Mouse (Mus musculus) limb, embryonic 11.5 days (tissue): ENCODE measurements around the gene Rdh5. TPM values are rescaled to one million over a fixed set of nuclear protein-coding genes. Genes with fewer than 3 reads are reported as not detected.
A peak's percentile ranks its signal among the peaks of the same experiment; 100 is the strongest.

Source experiments
- ATAC-seq: fragments of 200-750 bp; cut with Nextera tagmentation; 2 replicates; pipeline ENCODE4 v1.8.0; 2017; ENCODE audit warnings: low read depth; ENCODE audit not compliant: insufficient number of reproducible peaks, low FRiP score, low TSS enrichment
- DNase-seq: peaks from one replicate; pipeline ENCODE4 v3.0.0-alpha.2; 2015; ENCODE audit warnings: low spot score
- H3K27ac ChIP-seq: fragments of 300-500 bp; sonication (generic); replicated peaks from 2 replicates; pipeline ENCODE4 v1.5.1; 2014; ENCODE audit warnings: low read depth, mild to moderate bottlenecking, low read length
- H3K27me3 ChIP-seq: fragments of 300-500 bp; sonication (generic); 2 replicates; pipeline ENCODE4 v1.6.1; 2014; ENCODE audit warnings: mild to moderate bottlenecking, low read length, mixed read lengths; ENCODE audit not compliant: control insufficient read depth, insufficient read depth
- H3K36me3 ChIP-seq: fragments of 300-500 bp; sonication (generic); 2 replicates; pipeline ENCODE4 v1.6.1; 2014; ENCODE audit warnings: mild to moderate bottlenecking, low read length, moderate library complexity, mixed read lengths; ENCODE audit not compliant: control insufficient read depth, insufficient read depth
- H3K4me1 ChIP-seq: fragments of 300-500 bp; sonication (generic); 2 replicates; pipeline ENCODE4 v1.6.1; 2014; ENCODE audit warnings: low read length, mixed read lengths; ENCODE audit not compliant: control insufficient read depth, insufficient read depth
- H3K4me2 ChIP-seq: fragments of 300-500 bp; sonication (generic); 2 replicates; pipeline ENCODE4 v1.6.1; 2014; ENCODE audit warnings: low read depth, mild to moderate bottlenecking, moderate library complexity; ENCODE audit not compliant: severe bottlenecking
- H3K4me3 ChIP-seq: fragments of 300-500 bp; sonication (generic); 2 replicates; pipeline ENCODE4 v1.5.1; 2014; ENCODE audit warnings: low read depth, low read length
- H3K9ac ChIP-seq: fragments of 300-500 bp; sonication (generic); 2 replicates; pipeline ENCODE4 v1.6.1; 2014; ENCODE audit warnings: mild to moderate bottlenecking, low read length
- H3K9me3 ChIP-seq: fragments of 300-500 bp; sonication (generic); 2 replicates; pipeline ENCODE4 v1.6.1; 2016; ENCODE audit warnings: low read length; ENCODE audit not compliant: control insufficient read depth
- whole genome bisulfite sequencing: fragments of 180-500 bp; shearing (Covaris S2); extraction: QIAGEN DNeasy Blood & Tissue Kit; methylation state at CpG from one replicate; pipeline ENCODE4 v1.1.7; 2014; 5-methylcytosine and 5-hydroxymethylcytosine counted together
- polyA plus RNA-seq: library from polyadenylated mRNA; unstranded; fragments of >200 nt; fragmentation: Nextera tagmentation; extraction: Ambion mirVana; gene quantifications from 2 replicates; pipeline ENCODE4 v1.2.1, GENCODE M21; 2014

The Rdh5 gene
- polyA plus RNA-seq, 1 experiment from 2014 or later, result 7.7 TPM

- Histone ChIP-seq H3K27me3 (no peaks in the 10 kb centered on the region; the same call in 1 of the 2 replicates), H3K4me2 (peak overlapping the region; percentile 72), H3K27ac (peak overlapping the region; percentile 70; the same call in 1 of the 2 replicates), H3K36me3 (no peaks in the 10 kb centered on the region), H3K9me3 (no peaks in the 10 kb centered on the region), H3K4me1 (peaks cover 21% of the 10 kb centered on the region), H3K4me3 (peak overlapping the region; percentile 83), H3K9ac (peak overlapping the region; percentile 74)
- WGBS, result under 1% methylated on average over 42 of the region's 42 CpGs
- peak; percentile 92 for DNase-seq
- ATAC-seq, result peak; percentile 83
Observed at GRCm38 (mm10) chr10:128923013-128923691, 464 bp upstream of the Rdh5 start.

- no peaks in the 10 kb centered on the region for H3K27me3 ChIP-seq
- 0 out of 2 replicates have a peak, but pooled peaks cover 3% of the 10 kb centered on the region for H3K36me3 ChIP-seq
- H3K4me2 ChIP-seq, result peak overlapping the region; percentile 72
- no peak for DNase-seq
- H3K9ac ChIP-seq, result peak overlapping the region; percentile 74; the same call in 1 of the 2 replicates
- no peak overlapping the region for H3K27ac ChIP-seq
- H3K9me3 ChIP-seq, result no peaks in the 10 kb centered on the region
- WGBS, result 74% methylated on average over 16 of the region's 16 CpGs
- ATAC-seq, result peak; percentile 6; the same call in 1 of the 2 replicates
- peak overlapping the region; percentile 83 for H3K4me3 ChIP-seq
- peaks cover 21% of the 10 kb centered on the region for H3K4me1 ChIP-seq
Observed at GRCm38 (mm10) chr10:128921883-128922821, 536 bp downstream of the Rdh5 start.

GRCm38 (mm10) chr10:128921251-128921650, 1.4 kb downstream of the Rdh5 start:
- peaks cover 6% of the 10 kb centered on the region; the same call in 1 of the 2 replicates for H3K36me3 ChIP-seq
- H3K9me3 ChIP-seq, result no peaks in the 10 kb centered on the region
- no peaks in the 10 kb centered on the region for H3K27me3 ChIP-seq
- H3K4me1 ChIP-seq, result peaks cover 21% of the 10 kb centered on the region
- no peak overlapping the region for H3K4me3 ChIP-seq
- no peak overlapping the region; the same call in 1 of the 2 replicates for H3K27ac ChIP-seq
- no peak overlapping the region for H3K4me2 ChIP-seq
- no peak overlapping the region for H3K9ac ChIP-seq
- ATAC-seq, result no peak
- 67% methylated on average over 1 of the region's 1 CpGs for WGBS
- no peak for DNase-seq

- Histone ChIP-seq H3K4me1 (peaks cover 21% of the 10 kb centered on the region), H3K36me3 (peaks cover 6% of the 10 kb centered on the region; the same call in 1 of the 2 replicates), H3K9ac (no peak overlapping the region), H3K4me2 (no peak overlapping the region), H3K27me3 (no peaks in the 10 kb centered on the region), H3K9me3 (no peaks in the 10 kb centered on the region), H3K27ac (no peak overlapping the region; the same call in 1 of the 2 replicates), H3K4me3 (no peak overlapping the region)
- ATAC-seq, result no peak
- DNase-seq, result no peak
- 46% methylated on average over 3 of the region's 3 CpGs for WGBS
Observed at GRCm38 (mm10) chr10:128920736-128921161, 1.9 kb downstream of the Rdh5 start.

- Histone ChIP-seq H3K27ac (no peak overlapping the region), H3K4me2 (no peak overlapping the region), H3K9me3 (no peaks in the 10 kb centered on the region), H3K4me3 (no peak overlapping the region), H3K36me3 (peaks cover 8% of the 10 kb centered on the region; the same call in 1 of the 2 replicates), H3K27me3 (no peaks in the 10 kb centered on the region), H3K9ac (no peak overlapping the region), H3K4me1 (peaks cover 21% of the 10 kb centered on the region)
- DNase-seq (no peak), ATAC-seq (no peak)
- 82% methylated on average over 7 of the region's 7 CpGs for WGBS
Observed at GRCm38 (mm10) chr10:128919966-128920365, 2.7 kb downstream of the Rdh5 start.

- Histone ChIP-seq H3K4me3 (no peak overlapping the region), H3K4me1 (peaks cover 21% of the 10 kb centered on the region), H3K9me3 (no peaks in the 10 kb centered on the region), H3K9ac (no peak overlapping the region), H3K27ac (no peak overlapping the region), H3K36me3 (peaks cover 8% of the 10 kb centered on the region; the same call in 1 of the 2 replicates), H3K27me3 (no peaks in the 10 kb centered on the region), H3K4me2 (no peak overlapping the region)
- ATAC-seq (no peak), DNase-seq (no peak)
- WGBS, result 30% methylated on average over 6 of the region's 6 CpGs
Observed at GRCm38 (mm10) chr10:128919203-128919631, 3.5 kb downstream of the Rdh5 start.

- H3K27ac ChIP-seq, result no peak overlapping the region
- H3K27me3 ChIP-seq, result no peaks in the 10 kb centered on the region
- DNase-seq (no peak), ATAC-seq (no peak)
- 77% methylated on average over 7 of the region's 7 CpGs for WGBS
- no peak overlapping the region for H3K4me3 ChIP-seq
- no peak overlapping the region for H3K9ac ChIP-seq
- peaks cover 14% of the 10 kb centered on the region for H3K36me3 ChIP-seq
- no peak overlapping the region for H3K4me2 ChIP-seq
- H3K9me3 ChIP-seq, result no peaks in the 10 kb centered on the region
- H3K4me1 ChIP-seq, result peaks cover 19% of the 10 kb centered on the region
Observed at GRCm38 (mm10) chr10:128918246-128918645, 4.4 kb downstream of the Rdh5 start.

- H3K27me3 ChIP-seq, result no peaks in the 10 kb centered on the region
- H3K9me3 ChIP-seq, result no peaks in the 10 kb centered on the region
- ATAC-seq, result no peak
- H3K27ac ChIP-seq, result no peak overlapping the region
- H3K4me3 ChIP-seq, result no peak overlapping the region
- DNase-seq, result no peak
- H3K4me1 ChIP-seq, result peaks cover 16% of the 10 kb centered on the region
- WGBS, result 93% methylated on average over 6 of the region's 6 CpGs
- H3K36me3 ChIP-seq, result peaks cover 14% of the 10 kb centered on the region
- no peak overlapping the region for H3K9ac ChIP-seq
- no peak overlapping the region for H3K4me2 ChIP-seq
Observed at GRCm38 (mm10) chr10:128917400-128917799, 5.3 kb downstream of the Rdh5 start.
